Mouse (Mus musculus): ENCODE measurements around the gene Tufm. TPM values are rescaled to one million over a fixed set of nuclear protein-coding genes. Genes with fewer than 3 reads are reported as not detected.

The Tufm gene
- polyA plus RNA-seq, 1 experiment from 2014 or later = 122 TPM

- Histone ChIP-seq H3K9me3 (no peaks in the 10 kb centered on the region), H3K9ac (no peak overlapping the region), H3K4me3 (no peak overlapping the region), H3K4me1 (replicated peaks) (peaks cover 24% of the 10 kb centered on the region), H3K27ac (replicated peaks) (no peak overlapping the region), H3K27me3 (no peaks in the 10 kb centered on the region), H3K4me2 (no peak overlapping the region), H3K36me3 (peaks cover 13% of the 10 kb centered on the region)
- 87% methylated on average over 2 of the region's 2 CpGs for WGBS
- no peak for ATAC-seq (ENCODE audit: low read depth)
Observed at GRCm38 (mm10) chr7:126504913-126505312, 17.8 kb downstream of the Tufm start.

- Histone ChIP-seq H3K4me2 (no peak overlapping the region), H3K9me3 (no peaks in the 10 kb centered on the region), H3K27me3 (no peaks in the 10 kb centered on the region), H3K4me1 (replicated peaks) (peaks cover 7% of the 10 kb centered on the region), H3K36me3 (no peaks in the 10 kb centered on the region), H3K4me3 (no peak overlapping the region), H3K9ac (no peak overlapping the region), H3K27ac (replicated peaks) (no peak overlapping the region)
- no peak for ATAC-seq (ENCODE audit: low read depth)
- WGBS = 82% methylated on average over 8 of the region's 8 CpGs
Observed at GRCm38 (mm10) chr7:126507126-126507778, 20.1 kb downstream of the Tufm start.

DNA sequence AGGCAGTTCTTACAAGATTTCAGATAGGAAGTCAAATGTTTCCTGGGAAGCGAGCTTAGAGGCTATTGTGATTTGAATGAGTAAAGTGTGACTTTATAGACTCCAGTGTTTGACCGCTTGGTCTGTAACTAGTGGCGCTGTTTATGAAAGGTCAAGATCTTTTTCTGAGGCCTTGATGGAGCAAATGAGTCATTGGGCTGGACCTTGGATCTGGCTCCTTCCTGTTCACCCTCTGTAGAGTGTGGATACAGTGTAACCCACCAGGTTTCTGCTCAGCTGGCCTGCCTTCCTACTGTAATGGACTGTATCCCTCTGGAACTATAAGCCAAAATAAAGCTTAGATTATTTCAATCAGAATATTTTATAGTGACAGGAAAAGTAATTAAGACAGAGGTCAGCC, 24.1 kb downstream of the Tufm start:
- Histone ChIP-seq H3K9me3 (no peaks in the 10 kb centered on the region), H3K27ac (replicated peaks) (no peak overlapping the region), H3K4me3 (no peak overlapping the region), H3K36me3 (no peaks in the 10 kb centered on the region), H3K4me1 (replicated peaks) (no peaks in the 10 kb centered on the region), H3K4me2 (no peak overlapping the region), H3K9ac (no peak overlapping the region), H3K27me3 (no peaks in the 10 kb centered on the region)
- no peak for ATAC-seq (ENCODE audit: low read depth)
- WGBS = 73% methylated on average over 3 of the region's 3 CpGs

- Histone ChIP-seq H3K9me3 (no peaks in the 10 kb centered on the region), H3K27me3 (no peaks in the 10 kb centered on the region), H3K36me3 (no peaks in the 10 kb centered on the region), H3K4me3 (no peak overlapping the region), H3K4me1 (replicated peaks) (no peaks in the 10 kb centered on the region), H3K9ac (no peak overlapping the region), H3K27ac (replicated peaks) (no peak overlapping the region), H3K4me2 (no peak overlapping the region)
- ATAC-seq (ENCODE audit: low read depth) = no peak
- WGBS = 85% methylated on average over 5 of the region's 5 CpGs
Observed at GRCm38 (mm10) chr7:126518261-126518941, 31.2 kb downstream of the Tufm start.

- no peaks in the 10 kb centered on the region for H3K36me3 ChIP-seq
- WGBS = 70% methylated on average over 2 of the region's 2 CpGs
- H3K27ac ChIP-seq (replicated peaks) = no peak overlapping the region
- H3K9me3 ChIP-seq = no peaks in the 10 kb centered on the region
- H3K4me1 ChIP-seq (replicated peaks) = no peaks in the 10 kb centered on the region
- no peaks in the 10 kb centered on the region for H3K27me3 ChIP-seq
- no peak overlapping the region for H3K4me3 ChIP-seq
- no peak overlapping the region for H3K9ac ChIP-seq
- no peak for ATAC-seq (ENCODE audit: low read depth)
- H3K4me2 ChIP-seq = no peak overlapping the region
Observed at GRCm38 (mm10) chr7:126519513-126519912, 32.4 kb downstream of the Tufm start.

- H3K4me2 ChIP-seq = no peak overlapping the region
- 85% methylated on average over 3 of the region's 3 CpGs for WGBS
- H3K4me3 ChIP-seq = no peak overlapping the region
- peaks cover 4% of the 10 kb centered on the region for H3K4me1 ChIP-seq (replicated peaks)
- no peak overlapping the region for H3K27ac ChIP-seq (replicated peaks)
- H3K27me3 ChIP-seq = no peaks in the 10 kb centered on the region
- no peak for ATAC-seq (ENCODE audit: low read depth)
- no peak overlapping the region for H3K9ac ChIP-seq
- no peaks in the 10 kb centered on the region for H3K36me3 ChIP-seq
- no peaks in the 10 kb centered on the region for H3K9me3 ChIP-seq
Observed at GRCm38 (mm10) chr7:126523316-126523715, 36.2 kb downstream of the Tufm start.

GRCm38 (mm10) chr7:126528166-126528577, 41.0 kb downstream of the Tufm start:
- Histone ChIP-seq H3K27ac (replicated peaks) (peak overlapping the region; percentile 67), H3K4me1 (replicated peaks) (peaks cover 4% of the 10 kb centered on the region), H3K9me3 (no peaks in the 10 kb centered on the region), H3K27me3 (no peaks in the 10 kb centered on the region), H3K4me2 (peak overlapping the region; percentile 32), H3K36me3 (no peaks in the 10 kb centered on the region), H3K4me3 (no peak overlapping the region), H3K9ac (peak overlapping the region; percentile 61)
- peak; percentile 50; the same call in 1 of the 2 replicates for ATAC-seq (ENCODE audit: low read depth)
- WGBS = 0% methylated on average over 1 of the region's 1 CpGs

- Histone ChIP-seq H3K27ac (replicated peaks) (no peak overlapping the region), H3K9me3 (no peaks in the 10 kb centered on the region), H3K4me2 (no peak overlapping the region), H3K36me3 (no peaks in the 10 kb centered on the region), H3K9ac (no peak overlapping the region), H3K4me1 (replicated peaks) (peaks cover 11% of the 10 kb centered on the region), H3K27me3 (peaks cover 19% of the 10 kb centered on the region), H3K4me3 (no peak overlapping the region)
- no peak for ATAC-seq (ENCODE audit: low read depth)
- WGBS = 65% methylated on average over 1 of the region's 1 CpGs
Observed at GRCm38 (mm10) chr7:126533434-126533833, 46.3 kb downstream of the Tufm start.

DNA sequence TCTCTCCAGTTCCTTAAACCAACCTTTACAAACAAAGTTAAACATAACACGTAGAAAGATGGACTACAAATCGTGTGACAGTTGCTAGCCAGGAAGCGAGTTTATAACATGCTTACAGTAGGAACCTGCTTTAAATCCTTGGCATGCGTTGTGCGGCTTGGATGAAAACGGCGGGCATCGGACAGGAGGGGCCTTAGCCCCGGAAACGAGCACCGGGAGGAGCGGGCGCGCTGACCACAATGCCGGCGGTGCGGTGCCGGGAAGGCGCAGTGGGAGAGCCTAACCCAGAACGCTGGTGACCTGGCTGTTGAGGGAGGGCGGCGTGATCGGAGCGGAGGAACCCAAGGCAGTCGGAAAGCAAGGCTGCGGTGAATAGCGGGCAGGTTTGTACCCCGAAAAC, 48.6 kb downstream of the Tufm start:
- 2% methylated on average over 28 of the region's 28 CpGs for WGBS
- ATAC-seq (ENCODE audit: low read depth) = no peak
- peaks cover 19% of the 10 kb centered on the region for H3K27me3 ChIP-seq
- no peaks in the 10 kb centered on the region for H3K9me3 ChIP-seq
- no peaks in the 10 kb centered on the region for H3K36me3 ChIP-seq
- H3K9ac ChIP-seq = peak overlapping the region; percentile 77
- peaks cover 11% of the 10 kb centered on the region for H3K4me1 ChIP-seq (replicated peaks)
- H3K27ac ChIP-seq (replicated peaks) = no peak overlapping the region
- H3K4me3 ChIP-seq = peak overlapping the region; percentile 46
- peak overlapping the region; percentile 88 for H3K4me2 ChIP-seq

DNA sequence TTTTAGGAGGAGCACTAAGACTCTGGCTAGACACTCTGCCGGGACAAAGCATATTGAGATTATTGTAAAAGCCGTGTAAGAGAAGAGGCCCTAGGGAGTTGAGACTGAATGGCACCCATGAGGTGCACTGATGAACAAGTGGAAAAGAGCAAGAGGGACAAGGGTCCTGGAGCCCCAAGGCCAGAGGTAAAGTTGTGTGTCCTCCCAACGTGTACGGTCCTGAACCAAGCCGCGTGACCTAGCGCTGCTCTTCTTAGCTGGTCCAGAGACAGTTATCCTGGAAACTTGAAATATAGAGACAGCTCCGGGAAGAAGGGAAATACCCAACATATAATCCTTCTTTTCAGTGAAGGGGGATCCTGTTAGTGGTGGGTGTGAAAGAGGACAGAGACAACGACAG, 49.3 kb downstream of the Tufm start:
- Histone ChIP-seq H3K27me3 (peaks cover 19% of the 10 kb centered on the region), H3K4me1 (replicated peaks) (peaks cover 11% of the 10 kb centered on the region), H3K4me2 (peak overlapping the region; percentile 88), H3K27ac (replicated peaks) (no peak overlapping the region), H3K36me3 (no peaks in the 10 kb centered on the region), H3K9me3 (no peaks in the 10 kb centered on the region), H3K4me3 (peak overlapping the region; percentile 46), H3K9ac (peak overlapping the region; percentile 77)
- ATAC-seq (ENCODE audit: low read depth) = no peak
- 59% methylated on average over 9 of the region's 9 CpGs for WGBS

GRCm38 (mm10) chr7:126537820-126538585, 50.8 kb downstream of the Tufm start:
- no peak for ATAC-seq (ENCODE audit: low read depth)
- Histone ChIP-seq H3K9ac (no peak overlapping the region), H3K4me2 (no peak overlapping the region), H3K4me3 (no peak overlapping the region), H3K27me3 (peaks cover 19% of the 10 kb centered on the region), H3K4me1 (replicated peaks) (peaks cover 11% of the 10 kb centered on the region), H3K27ac (replicated peaks) (no peak overlapping the region), H3K9me3 (no peaks in the 10 kb centered on the region), H3K36me3 (no peaks in the 10 kb centered on the region)
- 87% methylated on average over 5 of the region's 5 CpGs for WGBS
